Mouse (Mus musculus) forelimb bud, embryonic 11.5 days (tissue): ENCODE measurements around the gene Dclk2.

ENCODE experiments used
- DNase-seq: peaks from one replicate; pipeline ENCODE4 v3.0.0-alpha.2; 2012; ENCODE audit warnings: low read depth, low spot score

Dclk2 gene

DNA sequence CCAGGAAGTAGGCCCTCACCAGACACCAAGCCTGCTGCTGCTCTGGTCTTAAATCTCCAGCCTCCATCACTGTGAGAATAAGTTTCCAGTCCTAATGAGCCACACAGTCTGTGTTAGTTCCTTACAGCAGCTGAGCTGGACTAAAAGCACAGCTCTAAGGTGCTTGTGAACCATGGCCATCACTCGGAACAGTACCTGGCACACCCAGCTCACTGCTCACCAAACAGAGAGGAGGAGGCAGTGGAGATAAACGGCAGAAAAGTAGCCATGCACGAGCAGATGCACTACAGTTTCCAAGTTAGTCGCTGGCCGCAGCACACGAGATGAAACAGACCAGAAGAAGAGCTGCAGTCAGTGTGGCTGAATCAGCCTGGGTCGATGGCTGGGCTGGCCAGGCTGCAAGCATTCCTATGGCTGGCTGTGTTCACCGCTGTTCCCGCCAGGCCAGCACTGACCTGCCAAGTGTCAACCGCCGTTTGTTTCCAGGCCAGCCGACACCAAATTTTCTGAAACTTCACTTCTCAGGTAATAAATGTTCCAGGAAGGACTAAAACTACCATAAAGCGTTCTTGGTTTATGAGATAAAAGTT lies 122.7 kb downstream of the Dclk2 start:
- no peak for DNase-seq

DNA sequence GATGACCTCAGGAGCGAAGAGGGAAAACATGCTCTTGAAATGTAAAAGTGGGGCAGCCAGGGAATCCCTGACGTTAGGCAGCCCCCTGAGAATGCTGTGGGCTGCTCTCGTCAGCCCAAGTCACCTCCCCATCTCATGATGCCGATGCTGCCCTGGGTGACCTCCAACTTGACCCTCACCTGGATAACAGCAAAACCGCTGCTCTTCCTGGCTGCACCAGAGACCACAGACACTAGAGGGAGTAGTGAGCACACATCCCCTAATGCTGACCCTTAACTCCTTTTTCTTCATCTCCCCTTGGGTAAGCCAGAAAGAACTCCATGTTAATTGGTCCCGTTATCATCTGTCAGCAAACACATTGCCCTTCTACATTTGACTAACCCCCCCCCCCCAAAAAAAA lies 123.9 kb downstream of the Dclk2 start:
- DNase-seq: peak; percentile 40

DNA sequence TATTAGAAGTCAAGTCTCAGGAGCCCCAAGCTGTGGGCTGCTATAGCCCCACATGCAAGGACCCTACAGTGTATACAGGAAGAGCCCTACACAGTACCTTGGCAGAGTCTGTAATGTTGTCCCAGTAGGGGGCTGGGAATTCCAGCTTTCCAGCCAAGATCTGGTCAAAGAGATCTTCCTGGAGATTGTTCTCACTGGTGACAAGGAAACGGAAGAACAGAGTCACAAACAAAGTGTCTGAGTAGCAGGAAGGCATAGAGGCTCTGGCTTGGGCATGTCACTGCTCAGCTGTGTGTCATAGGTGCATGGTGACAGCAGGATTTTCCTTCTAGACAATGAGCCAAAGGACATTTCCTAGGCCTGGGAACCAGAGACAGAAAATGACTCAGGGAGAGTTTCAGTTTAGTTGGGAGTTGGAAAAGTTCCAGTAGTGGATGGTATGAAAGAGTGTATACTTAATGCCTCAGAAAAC lies 126.9 kb downstream of the Dclk2 start:
- DNase-seq: no peak

DNA sequence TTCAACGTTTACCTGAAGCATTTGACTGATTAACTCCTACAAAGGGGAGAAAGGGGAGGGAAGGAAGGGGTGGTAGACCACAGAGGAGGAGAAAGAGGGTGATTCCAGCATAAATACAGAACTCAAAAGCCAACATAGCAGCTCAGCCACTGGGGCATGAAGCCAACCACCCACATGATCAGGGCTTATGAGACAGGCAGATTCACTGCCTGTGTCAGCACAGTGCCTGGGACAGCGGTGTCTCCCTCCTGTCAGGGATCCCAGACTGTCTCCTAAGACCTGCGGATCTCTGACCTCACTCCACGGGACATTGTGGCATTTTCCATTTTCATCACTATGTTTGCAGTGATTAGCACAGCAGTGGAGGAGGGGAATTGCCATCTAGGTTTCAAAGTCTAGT lies 127.4 kb downstream of the Dclk2 start:
- DNase-seq: no peak

DNA sequence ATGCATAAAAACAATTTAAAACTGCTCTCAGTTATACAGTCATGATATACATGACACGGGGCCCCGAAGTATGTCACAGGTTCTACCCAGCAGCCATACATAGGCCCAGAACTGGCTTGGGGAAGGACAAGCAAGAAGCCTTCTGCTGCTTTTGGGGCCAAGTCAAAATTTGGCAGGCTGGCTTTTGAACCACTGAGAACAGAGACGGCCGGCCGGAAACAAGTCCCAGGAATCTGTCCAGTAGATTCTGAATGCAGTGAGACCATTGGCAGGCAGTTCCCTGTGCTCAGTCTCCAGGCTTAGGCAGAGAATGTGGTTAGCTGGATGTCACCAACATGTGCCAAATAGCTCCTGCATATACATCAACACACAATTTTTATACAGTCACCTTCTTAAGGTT lies 130.9 kb downstream of the Dclk2 start:
- no peak for DNase-seq

DNA sequence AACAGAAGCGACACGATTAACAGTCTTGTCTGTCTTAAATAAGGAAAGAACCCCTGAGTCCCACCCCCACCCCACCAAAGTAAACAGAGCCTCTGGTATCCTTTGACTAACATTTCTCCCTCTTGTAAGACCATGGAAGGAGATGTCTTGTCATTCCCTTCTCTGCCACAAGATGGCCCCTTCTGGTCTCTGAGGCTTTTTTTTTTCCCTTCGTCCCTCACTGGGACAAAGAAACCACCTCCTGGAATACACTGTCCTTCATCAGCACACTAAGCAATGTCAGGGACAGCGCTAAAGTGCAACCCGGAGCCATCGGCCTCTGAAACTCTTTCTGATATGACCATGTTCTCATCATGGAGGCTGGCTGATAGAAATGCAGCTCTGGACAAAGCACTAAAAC lies 131.9 kb downstream of the Dclk2 start:
- peak; percentile 82 for DNase-seq

DNA sequence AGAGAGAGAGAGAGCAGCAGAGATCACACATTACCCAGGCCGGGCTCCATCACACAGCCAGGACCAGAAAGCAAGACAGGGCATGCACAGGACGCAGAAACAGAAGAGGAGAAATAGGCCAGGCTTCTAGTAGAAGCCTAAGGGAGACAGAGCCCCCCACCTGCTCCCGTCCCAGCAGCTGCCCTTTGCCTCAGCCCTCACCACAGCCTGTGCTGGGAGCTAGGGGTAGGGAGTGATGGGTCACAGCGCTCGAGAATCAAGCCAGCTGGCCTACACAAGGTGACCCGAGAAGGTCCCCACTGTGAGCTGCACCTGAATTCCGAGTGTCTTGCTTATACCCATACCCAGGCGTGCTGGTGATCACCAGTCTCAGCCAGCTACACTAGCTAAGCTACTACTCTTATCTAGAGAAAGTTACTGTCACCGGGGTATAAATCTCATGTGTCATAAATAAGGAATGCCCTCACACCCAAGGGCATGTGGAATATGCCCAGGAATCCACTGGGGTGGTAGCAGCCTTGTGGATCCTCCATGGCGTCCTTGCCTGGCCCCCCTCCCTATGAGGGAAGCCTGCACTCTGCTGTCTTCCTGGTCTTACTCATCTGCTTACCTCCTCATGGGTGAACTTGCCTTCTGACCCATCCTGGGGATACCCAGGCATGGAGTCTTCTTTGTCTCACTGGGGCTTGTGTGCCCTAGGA lies 133.1 kb downstream of the Dclk2 start:
- DNase-seq: no peak

DNA sequence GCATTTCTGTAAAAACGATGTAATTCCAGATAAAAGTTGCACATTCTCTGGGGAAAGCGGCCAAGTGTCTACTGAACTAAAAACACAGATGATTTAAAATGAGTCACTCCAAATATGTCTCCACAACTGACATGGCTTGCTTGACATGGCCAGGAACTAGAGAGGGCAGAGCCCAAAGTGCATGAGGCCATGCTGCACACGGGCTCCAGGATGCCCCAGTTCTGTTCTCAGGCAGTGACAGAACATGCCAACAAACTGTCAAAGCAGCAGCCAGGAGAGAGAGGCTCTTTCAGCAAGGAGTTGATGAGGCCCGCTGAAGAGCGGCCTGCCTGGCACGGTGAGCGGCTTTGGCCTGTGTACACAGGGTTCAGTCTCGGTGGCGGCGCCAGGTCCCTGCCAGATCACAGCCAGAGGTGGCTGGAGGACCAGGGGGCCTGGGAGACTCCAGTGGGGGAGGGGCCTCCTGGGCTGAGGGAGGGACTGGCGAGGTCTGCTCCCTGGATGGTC lies 133.8 kb downstream of the Dclk2 start:
- no peak for DNase-seq

DNA sequence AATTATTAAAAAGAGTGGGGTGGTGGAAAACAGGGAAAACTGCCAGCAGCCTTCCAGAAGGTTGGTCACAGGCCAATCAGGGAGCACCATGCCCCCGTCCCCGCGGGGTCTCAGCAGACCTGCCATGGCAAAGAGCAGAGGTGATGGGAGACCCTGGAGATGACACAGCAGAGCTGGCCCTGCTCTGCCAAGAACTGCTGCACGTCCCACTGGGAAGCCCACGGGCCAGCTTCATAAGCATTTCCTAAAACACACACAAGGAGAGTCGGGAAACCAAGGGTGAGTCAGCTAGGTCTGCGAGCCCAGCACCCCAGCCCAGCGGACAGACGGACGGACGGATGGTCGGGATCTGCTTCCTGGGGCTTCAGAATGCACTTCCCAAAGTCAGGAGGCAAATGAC lies 134.4 kb downstream of the Dclk2 start:
- no peak for DNase-seq

DNA sequence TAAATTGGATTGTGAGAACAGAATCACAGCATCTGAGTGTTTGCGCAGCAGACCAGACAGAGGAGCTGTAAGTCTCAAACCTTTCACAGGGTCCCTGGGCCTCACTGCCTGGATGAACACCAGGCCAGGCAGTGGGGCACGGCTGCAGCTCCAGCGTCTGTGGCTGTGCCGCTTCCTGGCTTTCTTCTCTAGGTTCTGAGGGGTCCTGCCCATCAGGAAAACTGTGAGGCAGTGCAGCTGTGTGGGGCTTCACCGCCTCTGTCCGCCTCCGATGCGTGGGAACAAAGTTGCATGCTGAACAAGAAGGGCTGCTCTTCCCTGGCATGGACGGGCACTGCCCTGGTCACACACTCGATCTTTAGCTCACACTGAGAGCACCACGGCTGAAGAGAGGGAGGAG lies 135.7 kb downstream of the Dclk2 start:
- DNase-seq: no peak

DNA sequence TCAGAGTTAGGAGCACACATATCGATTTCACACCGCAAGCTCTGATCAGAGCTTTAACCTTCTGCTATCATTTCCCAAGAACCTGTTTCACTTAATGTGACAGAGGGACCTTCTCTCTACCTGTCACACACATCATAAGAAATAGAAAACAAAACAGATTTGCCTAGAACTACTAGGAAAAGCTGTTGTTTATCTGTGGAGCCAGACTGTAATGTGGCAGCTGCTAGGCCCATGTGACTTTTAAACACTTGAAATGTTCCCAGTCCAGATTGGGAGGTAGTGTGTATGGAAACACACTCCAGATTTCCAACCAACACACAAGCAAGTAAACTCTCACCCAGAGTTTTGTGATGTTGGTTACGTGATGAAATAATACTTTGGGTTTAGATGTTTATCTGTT lies 136.6 kb downstream of the Dclk2 start:
- no peak for DNase-seq

DNA sequence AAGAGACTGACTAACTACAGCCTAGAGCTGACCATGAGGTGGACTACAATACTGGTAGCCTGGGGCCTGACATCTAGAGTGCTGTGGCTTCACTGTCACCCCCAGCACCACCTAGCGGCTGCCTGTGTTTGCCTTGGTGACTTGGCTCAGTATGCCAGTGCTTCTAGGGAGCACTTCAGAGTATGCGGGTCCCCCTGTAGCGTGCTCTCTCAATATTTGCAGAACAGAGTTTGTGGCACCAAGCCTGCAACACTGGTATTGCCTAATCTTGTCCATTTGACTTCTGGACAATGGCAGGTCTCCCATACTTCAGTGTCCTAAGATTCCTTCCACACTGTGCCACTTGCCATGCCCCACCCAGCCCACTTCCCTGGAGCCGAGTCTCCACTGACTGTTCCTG lies 140.9 kb downstream of the Dclk2 start:
- DNase-seq: no peak

DNA sequence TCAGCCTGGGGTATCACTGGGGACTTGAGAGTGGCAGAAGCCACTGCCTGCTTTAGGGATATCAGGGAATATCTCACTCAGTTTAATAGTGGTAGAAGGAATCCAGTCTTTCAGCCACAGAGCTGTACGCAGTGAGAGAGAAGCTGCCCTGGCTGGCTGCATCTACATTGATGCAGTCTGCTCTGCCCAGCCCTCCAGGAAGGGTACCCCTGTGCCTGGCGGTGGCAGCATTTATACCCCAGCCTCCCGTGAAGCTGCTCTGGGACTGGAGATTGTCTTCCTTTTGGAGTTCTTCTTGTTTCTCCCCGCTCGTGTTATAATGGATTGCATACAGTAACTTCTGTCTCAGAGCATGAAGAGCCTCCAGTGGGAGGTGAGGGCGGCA lies 145.2 kb downstream of the Dclk2 start:
- DNase-seq: no peak

DNA sequence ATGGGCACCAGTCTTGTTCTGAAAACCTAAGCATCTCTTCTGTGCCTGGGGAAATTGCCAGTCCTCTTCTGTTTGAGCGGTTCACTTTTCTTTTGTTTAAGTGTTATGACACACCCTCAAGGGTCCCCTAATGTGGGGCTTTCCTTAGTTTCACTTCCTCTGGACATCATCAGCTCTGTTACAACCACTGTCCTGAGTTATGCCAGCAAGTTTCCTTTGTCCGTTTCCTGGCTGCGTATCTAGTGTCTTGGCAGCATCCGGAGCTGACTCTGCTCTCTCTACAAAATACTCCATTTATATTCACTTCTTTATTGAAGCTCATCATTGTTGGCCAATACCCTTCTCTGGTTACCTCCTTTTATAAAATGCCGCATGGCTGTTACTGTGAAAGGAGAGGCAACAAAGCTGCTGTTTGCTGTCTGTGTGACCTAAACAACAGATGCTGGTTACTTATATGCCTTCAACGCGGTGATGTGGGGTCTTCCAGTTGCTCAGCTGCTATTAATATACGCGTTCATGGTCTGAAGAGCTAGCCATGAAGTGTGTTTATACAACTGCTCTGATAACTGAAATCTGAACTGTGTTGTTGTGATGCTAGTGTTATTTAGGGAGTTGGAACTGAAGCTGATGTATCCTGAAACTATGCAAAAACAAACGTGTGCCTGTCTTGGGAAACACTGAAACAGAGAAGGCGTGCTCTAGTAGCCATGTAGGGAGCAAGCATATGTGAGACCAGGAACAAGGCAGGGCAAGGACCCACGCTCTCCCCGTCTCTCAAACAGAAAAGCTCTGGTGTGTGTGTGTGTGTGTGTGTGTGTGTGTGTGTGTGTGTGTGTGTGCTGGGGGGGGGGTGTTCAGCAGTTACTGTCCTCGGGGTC lies 145.8 kb downstream of the Dclk2 start:
- DNase-seq: no peak

DNA sequence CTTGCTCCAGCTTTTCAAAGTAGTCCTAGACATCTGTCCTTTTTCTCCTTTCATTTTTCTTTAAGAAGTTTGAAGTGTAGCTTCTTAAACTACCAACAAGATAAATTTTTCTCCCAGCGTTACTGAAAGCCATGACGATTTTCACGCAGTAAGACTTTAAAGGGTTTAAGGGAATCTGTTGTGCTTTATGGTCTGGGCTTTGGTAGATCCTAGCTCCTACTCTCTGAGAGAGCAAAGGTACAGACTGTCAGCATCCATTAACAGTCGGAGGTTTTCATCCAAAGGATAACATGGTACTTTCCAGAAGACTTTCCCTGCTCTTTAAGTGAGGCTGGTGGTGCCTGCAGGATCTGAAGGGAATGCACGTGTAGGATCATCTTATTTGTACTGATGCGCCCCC lies 151.7 kb downstream of the Dclk2 start:
- DNase-seq: no peak

DNA sequence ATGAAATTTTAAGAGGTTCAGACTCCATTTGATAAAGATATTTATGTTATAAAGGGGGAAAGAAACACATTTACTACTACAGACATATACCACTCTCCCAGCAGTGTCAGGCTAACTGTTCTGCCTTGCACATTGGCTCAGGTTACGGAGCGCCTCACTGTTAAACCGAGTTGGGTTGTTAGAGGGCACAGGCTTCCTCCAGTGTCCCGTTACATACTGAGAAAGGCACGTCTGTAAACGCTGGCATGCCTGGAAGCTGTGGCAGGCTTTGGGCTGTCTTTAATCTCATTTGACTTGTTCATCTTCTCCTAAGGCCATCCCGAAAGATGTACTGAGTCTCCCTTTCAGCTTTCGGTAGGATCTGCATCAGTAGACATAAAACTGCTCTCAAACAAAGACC lies 152.1 kb downstream of the Dclk2 start:
- peak; percentile 69 for DNase-seq

DNA sequence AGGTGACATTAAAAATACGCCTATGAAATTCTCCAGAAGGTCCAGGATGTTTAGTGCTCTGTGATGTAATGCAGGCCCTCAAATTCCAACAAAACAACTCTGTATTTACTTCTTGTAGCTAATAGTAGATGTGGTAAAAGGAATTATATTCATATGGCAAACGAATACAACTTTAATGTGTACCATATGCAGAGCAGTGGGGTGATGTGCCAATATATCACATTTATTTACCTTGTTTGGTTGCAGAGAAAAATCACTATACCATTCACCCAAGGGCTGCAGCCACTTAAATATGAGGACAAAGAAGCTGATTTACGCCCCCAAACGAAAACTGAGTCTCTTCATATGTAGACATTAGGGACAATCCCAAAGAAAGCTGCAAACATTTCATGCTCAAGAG lies 158.2 kb downstream of the Dclk2 start:
- peak; percentile 55 for DNase-seq

DNA sequence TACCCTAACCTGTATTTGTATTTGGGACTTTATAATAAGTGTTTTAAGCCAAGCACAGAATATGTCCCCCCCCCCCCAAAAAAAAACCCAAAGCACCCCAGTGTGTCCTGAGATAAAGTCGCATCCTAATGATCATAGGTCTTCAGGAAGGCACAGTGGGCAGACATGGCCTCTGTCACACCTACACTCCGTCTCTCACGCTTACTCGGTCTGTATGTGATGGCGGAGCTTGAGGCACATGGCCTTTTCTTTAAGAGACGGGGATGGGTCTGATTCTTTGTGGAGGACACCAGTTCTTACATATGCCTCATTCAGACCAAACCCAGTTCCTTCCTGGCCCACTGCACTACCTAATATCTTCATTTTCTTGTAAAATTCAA lies 158.6 kb downstream of the Dclk2 start:
- no peak for DNase-seq

DNA sequence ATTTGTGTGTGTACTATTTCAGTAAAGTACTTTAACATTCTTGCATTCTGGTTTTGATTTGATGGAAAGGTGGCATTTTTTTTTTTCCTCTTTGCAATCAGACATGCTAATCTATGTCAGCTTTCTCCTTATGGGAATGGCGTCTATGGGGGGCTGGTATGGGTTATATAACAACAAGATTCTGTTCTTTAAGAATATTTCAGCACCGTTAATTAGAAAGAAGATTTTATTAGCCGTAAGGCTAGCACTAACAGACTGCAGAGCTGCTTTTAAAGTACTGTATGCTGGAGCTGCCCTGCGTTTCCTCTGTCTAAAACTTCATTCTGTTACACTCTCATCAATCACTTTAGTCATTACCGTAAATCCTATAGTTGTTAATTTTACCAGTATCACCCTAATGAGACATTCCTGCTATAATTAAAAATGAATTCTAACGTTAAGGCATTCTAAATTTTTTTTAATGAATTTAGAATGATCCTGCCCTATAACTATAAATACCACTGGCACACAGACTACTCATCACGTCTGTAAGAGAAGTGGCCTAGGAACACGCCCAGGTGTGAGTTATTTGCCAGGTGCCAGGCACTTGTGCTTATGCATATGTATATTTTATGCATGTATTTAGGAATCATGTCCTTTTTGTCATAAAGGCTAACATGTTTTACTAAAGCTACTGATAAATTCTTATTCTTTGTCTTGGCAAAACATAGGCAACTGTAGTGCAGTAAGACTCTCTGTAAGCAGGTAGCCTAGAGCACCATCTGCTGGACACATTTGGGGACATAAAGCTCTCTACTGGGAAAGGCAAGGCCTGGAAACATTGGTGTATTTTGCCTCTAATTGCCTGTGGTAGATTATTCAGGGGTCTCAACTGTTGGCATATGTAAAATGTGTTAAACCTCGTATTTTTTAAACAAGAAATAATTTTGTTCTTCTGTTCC lies 159.3 kb downstream of the Dclk2 start:
- peak; percentile 86 for DNase-seq

DNA sequence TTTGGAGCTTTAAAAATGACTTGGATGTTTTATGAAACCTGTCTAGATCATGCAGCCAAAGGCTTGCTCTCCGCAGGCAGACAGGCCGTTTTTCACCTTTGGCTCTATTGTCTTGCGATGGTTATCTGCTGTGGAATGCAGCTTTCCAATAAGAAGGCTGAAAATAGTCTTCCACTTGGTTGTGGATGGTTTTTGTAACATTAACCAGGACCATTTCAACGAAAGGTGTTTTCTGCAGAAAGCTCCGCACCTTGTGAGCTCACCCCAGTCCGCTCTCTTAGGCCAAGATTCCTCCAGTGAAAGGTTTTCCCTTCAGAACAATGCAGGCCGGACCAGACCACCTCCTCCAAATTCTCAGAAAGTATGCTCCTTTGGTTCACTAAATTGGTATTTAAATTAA lies 160.2 kb downstream of the Dclk2 start:
- peak; percentile 44 for DNase-seq

DNA sequence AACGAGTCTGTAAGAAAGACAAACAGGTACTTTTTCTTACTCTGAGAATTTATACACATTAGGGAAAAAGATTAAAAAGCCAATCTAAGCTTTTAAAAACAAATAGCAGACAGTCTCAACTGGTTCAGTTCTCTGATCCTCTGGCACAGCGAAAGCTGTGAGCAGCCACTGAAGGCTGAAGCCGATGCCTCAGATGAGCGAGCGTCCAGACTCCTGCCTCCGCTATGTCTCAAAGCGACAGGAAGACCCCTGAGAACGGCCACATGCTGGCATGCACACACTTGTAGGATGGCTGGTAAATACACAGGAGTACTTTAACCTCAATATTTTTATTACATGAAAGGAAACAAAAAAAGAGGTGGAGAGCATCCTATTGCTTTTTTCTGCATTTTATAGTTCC lies 160.8 kb downstream of the Dclk2 start:
- no peak for DNase-seq
